Mouse (Mus musculus): ENCODE data around the gene Abca4. TPM values are rescaled to one million over a fixed set of nuclear protein-coding genes. Genes with fewer than 3 reads are reported as not detected.

The Abca4 gene
- total RNA-seq, 2 experiments from 2014 or later, result not detected

DNA sequence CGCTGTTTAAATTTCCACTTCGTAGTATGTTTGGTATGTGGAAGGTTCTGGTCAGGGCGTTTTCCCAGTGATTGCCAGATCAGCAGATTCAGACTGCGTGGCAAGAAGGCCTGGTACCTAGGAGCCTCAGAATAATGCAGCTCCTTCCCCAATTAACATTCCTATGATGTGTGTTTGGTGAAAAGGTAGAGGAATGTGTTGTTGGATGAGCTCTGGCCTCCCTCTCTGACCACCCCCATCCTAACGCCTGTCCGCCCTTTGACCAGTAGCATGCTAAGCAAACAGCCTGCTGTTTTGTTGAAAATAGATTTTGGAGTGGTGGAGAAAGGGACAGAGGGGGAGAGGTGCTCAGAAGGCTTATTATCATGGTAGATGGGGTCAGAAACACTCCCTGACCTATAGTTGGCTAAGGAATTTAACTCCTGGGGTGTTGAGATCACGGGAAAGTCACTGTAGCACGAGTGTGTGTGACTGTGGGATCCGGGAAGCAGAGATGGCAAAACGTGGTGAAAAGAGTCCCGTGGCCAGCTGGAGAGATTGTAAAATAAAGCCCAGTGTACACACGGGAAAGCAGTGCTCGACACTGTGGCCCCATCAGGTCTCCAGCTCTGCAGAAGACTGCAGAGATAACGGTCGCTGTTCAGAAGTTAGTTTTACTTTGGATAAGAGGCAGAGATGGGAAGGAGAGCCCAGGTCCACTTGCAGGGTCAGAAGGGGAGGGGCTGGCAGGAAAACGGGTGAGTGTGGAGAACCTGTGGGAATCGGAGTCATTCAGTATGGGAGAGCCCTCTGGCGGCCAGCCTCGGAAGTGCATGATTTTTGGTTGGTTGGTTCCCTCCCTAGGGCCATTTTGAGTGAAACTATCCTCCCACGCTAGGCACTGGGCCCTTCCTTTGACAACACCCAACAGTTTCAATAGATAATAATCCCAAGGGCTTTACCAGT, 59.9 kb downstream of the Abca4 start:
- peak; percentile 57; the same call in 1 of the 2 replicates for ATAC-seq (replicated peaks; ENCODE audit: low FRiP score, poor library complexity, severe bottlenecking)

DNA sequence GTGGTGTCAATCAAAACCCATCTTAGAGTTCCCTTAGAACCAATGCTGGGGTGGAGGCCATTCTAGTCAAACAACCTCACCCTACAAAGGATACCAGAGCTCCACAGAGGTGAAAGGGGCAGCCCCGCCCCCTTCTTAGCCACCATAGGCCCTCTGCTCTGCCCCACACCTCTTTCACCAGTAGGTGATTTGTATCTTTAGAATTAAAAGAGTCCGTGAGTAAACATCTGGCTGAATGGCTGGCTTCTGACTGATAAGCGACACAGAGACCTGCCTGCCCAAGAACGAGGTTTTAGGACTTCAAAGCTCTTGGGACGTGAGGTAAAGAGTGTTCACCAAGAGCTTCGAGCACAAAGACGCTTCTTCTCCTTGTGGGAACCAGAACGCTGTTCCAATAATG, 62.7 kb downstream of the Abca4 start:
- ATAC-seq (replicated peaks; ENCODE audit: low FRiP score, poor library complexity, severe bottlenecking), result no peak

DNA sequence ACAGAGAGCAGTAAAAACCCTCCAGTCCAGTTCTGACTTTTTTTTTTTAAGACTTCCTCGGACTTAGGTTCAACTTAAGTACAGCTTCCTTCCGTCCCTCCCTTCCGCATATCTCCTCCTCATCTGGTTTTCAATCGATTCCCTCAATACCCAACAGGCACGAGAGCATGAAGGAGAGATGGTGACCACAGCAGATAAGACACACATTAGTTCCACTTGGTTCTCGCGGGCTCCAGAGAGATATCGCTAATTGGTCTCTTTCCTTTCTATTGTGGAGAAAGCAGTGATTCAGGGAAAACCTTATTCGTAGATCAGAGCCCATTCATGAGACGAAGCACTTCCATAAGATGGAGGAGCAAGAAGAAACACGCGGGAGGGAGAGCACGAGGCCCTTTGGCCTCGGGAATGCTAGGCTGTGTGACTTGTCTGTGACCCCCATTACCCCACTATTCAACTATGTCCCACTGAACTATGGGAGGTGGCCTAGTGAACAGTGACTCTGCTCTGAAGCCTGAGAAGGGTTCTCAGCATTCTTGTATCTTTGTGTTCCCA, 63.5 kb downstream of the Abca4 start:
- ATAC-seq (replicated peaks; ENCODE audit: low FRiP score, poor library complexity, severe bottlenecking), result no peak

DNA sequence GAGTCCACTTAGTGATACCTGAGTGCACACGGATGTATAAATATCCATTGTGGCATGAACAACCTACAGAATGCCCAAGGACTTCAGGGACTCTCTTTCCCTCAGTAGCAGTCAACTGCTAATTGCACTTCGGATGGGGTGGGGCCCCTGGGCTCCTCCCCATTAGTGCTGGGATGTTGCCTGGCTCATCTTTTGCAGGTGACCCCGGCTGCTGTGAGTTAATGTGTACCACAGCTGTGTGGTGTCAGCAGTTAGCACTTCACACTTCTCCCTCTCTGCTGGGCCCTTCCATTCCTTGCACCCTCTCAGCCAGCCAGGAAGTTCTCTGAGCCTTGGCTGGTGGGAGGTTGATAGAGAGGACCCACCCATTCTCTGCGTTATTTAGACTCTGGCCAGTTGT, 65.2 kb downstream of the Abca4 start:
- ATAC-seq (replicated peaks; ENCODE audit: low FRiP score, poor library complexity, severe bottlenecking), result no peak

GRCm38 (mm10) chr3:122111141-122111981, 67.1 kb downstream of the Abca4 start:
- no peak for ATAC-seq (replicated peaks; ENCODE audit: low FRiP score, poor library complexity, severe bottlenecking)

DNA sequence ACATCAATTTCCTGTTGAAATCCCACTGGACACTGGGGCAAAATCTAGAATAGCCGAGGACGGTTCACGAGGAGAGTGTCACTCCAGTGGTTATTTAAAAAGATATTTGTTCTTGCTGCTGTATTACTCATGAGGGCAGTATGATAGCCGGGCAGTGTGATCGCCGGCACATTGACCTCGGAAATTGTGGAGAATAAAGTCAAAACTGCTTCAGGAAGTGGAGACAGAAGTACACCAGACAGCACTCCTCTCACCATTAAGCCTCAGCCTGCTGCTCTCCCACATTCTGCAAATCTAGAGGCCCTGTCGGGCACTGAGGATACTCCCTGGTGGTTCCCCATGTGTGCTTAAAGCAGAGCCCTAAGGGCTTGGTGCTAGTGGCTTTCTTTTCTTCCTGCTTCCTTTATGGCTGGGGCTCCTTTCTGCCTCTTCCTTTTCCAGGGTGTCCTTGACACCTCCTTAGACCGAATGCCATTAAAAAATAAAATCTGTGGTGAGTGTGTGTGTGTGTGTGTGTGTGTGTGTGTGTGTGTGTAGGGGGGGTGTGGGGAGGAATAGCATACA, 74.5 kb downstream of the Abca4 start:
- ATAC-seq (replicated peaks; ENCODE audit: low FRiP score, poor library complexity, severe bottlenecking), result no peak

- ATAC-seq (replicated peaks; ENCODE audit: low FRiP score, poor library complexity, severe bottlenecking), result no peak
Measured at GRCm38 (mm10) chr3:122119733-122120132, 75.5 kb downstream of the Abca4 start.

GRCm38 (mm10) chr3:122120217-122120616, 76.0 kb downstream of the Abca4 start:
- no peak for ATAC-seq (replicated peaks; ENCODE audit: low FRiP score, poor library complexity, severe bottlenecking)

DNA sequence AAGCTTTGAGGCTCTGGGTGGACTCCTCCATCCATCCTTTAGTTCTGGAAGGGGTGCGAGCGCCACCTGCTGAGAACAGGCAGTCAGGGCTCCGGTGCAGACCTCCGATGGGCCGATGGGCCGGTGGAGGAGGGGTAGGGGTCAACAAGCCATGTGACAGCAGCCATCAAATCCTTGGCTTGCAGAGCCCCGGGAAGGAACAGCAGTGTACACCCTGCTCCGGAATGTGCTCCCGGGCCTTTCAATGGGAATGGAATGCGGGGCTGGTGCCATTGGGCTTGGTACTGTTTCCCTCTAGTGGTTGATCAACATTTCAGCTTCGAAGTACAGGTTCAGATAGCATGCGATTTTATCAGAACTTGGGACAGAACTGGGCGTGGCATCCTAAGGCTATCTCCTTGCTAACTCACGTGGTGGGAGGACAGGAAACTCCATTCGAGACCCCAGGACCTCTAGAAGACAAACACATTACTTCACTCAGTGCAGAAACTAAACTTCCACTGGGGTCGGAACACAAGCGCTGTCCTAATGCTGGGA, 78.0 kb downstream of the Abca4 start:
- ATAC-seq (replicated peaks; ENCODE audit: low FRiP score, poor library complexity, severe bottlenecking), result no peak

GRCm38 (mm10) chr3:122122838-122123237, 78.6 kb downstream of the Abca4 start:
- ATAC-seq (replicated peaks; ENCODE audit: low FRiP score, poor library complexity, severe bottlenecking), result no peak

GRCm38 (mm10) chr3:122128999-122129493, 84.8 kb downstream of the Abca4 start:
- no peak for ATAC-seq (replicated peaks; ENCODE audit: low FRiP score, poor library complexity, severe bottlenecking)

DNA sequence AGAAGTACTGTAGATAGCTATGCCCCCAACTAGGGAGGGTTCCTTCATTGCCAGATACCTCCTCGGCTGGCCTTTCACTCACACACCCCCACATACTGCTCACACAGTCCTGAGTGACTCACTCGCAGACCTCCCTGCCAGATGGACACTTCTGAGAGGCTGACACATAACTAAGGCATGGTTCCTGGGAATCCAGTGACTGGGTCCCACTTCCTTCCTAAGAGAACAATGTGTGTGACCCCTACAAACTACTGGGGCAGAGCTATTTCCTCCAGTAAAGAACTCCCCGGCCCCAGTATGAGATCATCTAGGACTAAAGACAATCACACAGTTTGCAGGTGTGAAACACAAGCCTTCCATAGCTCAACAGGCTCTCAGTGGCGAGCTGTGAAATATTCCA, 86.5 kb downstream of the Abca4 start:
- ATAC-seq (replicated peaks; ENCODE audit: low FRiP score, poor library complexity, severe bottlenecking), result no peak

- ATAC-seq (replicated peaks; ENCODE audit: low FRiP score, poor library complexity, severe bottlenecking), result no peak
Measured at GRCm38 (mm10) chr3:122131633-122132032, 87.4 kb downstream of the Abca4 start.

DNA sequence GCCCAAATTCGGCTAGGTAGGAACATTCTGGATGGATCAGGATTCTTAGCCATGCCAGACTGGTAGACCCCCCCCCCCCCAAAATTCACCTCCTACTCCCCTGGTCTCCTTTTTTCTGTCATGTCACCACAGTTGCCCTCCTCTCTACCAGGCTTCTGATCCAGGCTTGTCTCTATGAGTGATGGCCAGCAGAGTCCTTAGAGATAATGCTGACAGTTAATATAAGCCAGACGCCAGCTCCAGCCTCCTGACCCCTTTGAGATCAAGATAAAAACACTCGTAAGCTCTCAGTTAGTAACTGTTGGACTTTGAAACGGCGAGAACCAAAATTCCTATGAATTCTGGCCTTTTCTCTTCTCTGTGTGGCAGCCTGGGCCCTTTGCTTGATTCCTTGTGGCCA, 89.0 kb downstream of the Abca4 start:
- ATAC-seq (replicated peaks; ENCODE audit: low FRiP score, poor library complexity, severe bottlenecking), result no peak

- no peak for ATAC-seq (replicated peaks; ENCODE audit: low FRiP score, poor library complexity, severe bottlenecking)
Measured at GRCm38 (mm10) chr3:122133840-122134239, 89.6 kb downstream of the Abca4 start.

DNA sequence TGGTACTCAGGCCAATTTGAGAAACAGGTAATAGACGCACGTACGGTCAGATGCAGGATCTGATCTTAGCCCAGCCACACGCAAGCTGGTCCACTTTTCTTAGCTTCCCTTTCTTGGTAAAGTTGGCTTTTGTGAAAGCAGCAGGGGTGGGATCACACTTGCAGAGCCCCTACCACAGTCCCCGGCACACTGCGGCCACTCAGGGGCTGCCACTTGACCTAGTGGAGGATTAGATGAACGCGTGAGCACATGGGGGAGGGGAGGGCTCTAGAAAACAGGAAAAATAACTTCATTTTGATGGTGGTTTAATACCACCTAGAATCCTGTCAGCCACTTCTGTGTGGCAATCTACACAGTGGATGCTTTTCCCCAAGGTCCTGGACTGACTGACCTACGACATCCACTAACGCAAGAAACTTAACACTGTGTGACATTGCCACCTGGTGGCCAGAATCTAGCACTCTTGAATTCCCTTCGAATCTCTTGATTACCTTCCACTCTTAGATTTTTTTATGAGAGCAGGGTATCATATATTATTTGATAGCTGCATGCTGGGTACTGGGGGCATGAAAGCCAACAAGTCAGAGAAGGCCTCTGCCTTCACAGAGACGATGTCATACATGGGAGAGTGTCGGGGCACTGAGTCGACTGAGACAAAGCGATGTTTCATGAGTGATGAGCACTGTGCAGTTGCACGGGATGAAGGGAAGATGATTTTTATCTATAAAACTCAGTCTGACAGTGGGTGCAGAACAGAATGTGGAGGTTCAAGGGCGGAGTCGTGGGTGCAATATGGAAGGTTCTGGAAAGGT, 96.6 kb downstream of the Abca4 start:
- no peak for ATAC-seq (replicated peaks; ENCODE audit: low FRiP score, poor library complexity, severe bottlenecking)

DNA sequence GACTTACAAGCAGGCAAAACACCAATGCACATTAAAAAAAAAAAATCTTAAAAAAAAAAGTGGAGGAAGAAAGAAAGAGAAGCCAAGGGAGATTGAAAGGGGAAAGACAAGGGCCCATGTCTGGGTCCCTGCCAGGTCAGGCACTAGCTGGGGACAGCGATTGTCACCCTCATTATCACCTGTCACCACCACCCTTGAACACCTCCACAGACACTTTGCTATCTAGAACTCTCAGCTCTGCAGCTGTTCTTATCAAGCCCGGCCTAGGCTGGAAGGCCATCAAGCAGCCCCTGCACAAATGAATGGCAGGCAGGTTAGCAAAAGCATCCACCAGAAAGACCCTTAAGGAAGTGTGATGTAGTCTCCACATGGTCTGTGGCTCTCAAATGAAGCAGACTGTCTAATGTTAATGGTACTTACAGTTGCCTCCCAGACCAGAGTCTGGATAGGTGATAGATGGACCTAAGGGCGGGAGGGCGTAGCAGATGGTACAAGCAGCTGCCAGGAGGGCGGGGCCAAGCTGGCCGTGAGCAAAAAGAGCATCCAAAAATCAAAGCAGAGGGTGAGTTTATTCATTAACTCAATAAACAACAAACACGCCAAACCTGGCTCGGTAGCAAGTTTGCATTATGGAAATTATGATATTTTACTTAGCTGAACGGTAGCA, 98.1 kb downstream of the Abca4 start:
- ATAC-seq (replicated peaks; ENCODE audit: low FRiP score, poor library complexity, severe bottlenecking), result peak; percentile 30; the same call in 1 of the 2 replicates

GRCm38 (mm10) chr3:122143432-122143831, 99.2 kb downstream of the Abca4 start:
- no peak for ATAC-seq (replicated peaks; ENCODE audit: low FRiP score, poor library complexity, severe bottlenecking)

All from erythroid progenitor cell, adult 5-6 weeks (primary cell).